Mouse (Mus musculus): ENCODE data around the gene Tnrc6b. TPM values are rescaled to one million over a fixed set of nuclear protein-coding genes. Genes with fewer than 3 reads are reported as not detected.

Gene Tnrc6b
- total and polyA plus RNA-seq, 2 experiments from 2014 or later: 21.0 to 24.0 TPM

DNA sequence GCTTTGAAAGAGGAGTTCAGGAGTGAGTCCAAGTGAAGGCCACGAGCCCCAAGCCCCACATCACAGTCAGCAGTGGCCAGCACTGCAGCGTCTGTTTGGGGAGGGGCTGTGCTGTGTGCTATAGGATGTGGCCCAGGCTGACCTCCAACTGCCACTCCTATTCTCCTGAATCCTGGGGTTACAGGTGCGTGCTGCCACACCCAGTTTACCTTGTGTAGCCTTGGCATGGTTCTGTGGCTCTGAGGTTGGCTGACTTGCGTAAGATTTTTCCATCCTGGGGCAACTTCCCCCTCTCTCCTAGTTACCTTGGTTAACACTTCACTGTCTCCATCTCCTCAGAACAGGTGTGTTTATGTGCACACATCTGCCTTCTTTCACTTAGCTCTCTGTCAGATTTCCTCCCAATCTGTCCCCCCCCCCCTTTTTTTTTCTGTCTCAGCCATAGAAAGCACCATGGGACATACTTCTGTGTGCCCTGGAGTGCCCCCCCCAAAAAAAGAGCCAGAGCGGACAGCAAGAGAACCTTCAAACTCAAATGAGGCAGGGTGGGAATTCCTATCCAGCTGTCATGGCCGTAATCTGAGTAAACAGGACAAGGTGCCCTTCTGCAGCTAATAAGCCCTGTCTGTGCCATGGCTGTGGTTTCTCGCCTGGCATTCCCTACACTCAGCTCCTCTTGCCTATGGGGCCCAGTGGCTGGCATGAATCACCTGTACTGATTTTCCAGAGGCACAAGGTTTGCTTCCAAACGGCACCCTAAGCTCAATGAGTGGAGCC lies 9.4 kb upstream of the Tnrc6b start:
- H3K27ac ChIP-seq (ENCODE audit: low read depth, low read length): no peak overlapping the region
- peaks cover 5% of the 10 kb centered on the region; the same call in 1 of the 2 replicates for H3K4me1 ChIP-seq (ENCODE audit: insufficient read depth)
- H3K9ac ChIP-seq: no peak overlapping the region
- ATAC-seq (no peak), DNase-seq (no peak)
- no peaks in the 10 kb centered on the region for H3K9me3 ChIP-seq (ENCODE audit: low read length)
- TF ChIP-seq CTCF (IDR thresholded peaks at IDR 0.05; ENCODE audit: low read depth): no peak
- 71% methylated on average over 8 of the region's 8 CpGs for WGBS
- no peaks in the 10 kb centered on the region for H3K36me3 ChIP-seq (ENCODE audit: insufficient read depth)
- no peak overlapping the region for H3K4me3 ChIP-seq (ENCODE audit: low read depth, low read length)
- no peak overlapping the region for H3K4me2 ChIP-seq (ENCODE audit: low read depth)
- H3K27me3 ChIP-seq (ENCODE audit: insufficient read depth, low read length): no peaks in the 10 kb centered on the region

DNA sequence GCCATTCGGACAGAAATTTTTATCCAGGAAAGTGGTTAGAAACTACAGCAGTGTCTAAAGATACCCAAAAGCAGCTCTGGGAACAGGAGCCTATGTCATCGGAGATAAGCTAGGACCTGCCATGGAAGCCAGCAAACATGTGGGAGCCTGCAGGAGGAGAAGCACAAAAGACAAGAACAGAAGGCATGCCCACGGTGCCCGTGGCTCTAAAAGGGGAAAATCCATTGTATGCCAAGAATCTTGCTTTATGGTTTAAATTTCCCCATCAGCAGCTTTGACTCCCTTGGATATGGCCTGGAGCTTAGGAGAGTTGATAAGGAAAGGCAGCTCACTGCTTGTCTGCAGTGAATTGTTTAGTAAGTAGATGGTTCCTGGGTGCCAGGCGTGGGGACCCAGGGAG lies 8.2 kb upstream of the Tnrc6b start:
- no peaks in the 10 kb centered on the region for H3K36me3 ChIP-seq (ENCODE audit: insufficient read depth)
- H3K27ac ChIP-seq (ENCODE audit: low read depth, low read length): no peak overlapping the region
- H3K9me3 ChIP-seq (ENCODE audit: low read length): no peaks in the 10 kb centered on the region
- ATAC-seq (no peak), DNase-seq (no peak)
- H3K4me2 ChIP-seq (ENCODE audit: low read depth): no peak overlapping the region
- peaks cover 14% of the 10 kb centered on the region for H3K4me1 ChIP-seq (ENCODE audit: insufficient read depth)
- WGBS: 66% methylated on average over 5 of the region's 5 CpGs
- no peak for TF ChIP-seq CTCF (IDR thresholded peaks at IDR 0.05; ENCODE audit: low read depth)
- no peak overlapping the region for H3K9ac ChIP-seq
- H3K27me3 ChIP-seq (ENCODE audit: insufficient read depth, low read length): no peaks in the 10 kb centered on the region
- H3K4me3 ChIP-seq (ENCODE audit: low read depth, low read length): no peak overlapping the region

- ATAC-seq (no peak), DNase-seq (no peak)
- TF ChIP-seq CTCF (IDR thresholded peaks at IDR 0.05; ENCODE audit: low read depth): no peak
- Histone ChIP-seq H3K9me3 (ENCODE audit: low read length) (no peaks in the 10 kb centered on the region), H3K27me3 (ENCODE audit: insufficient read depth, low read length) (no peaks in the 10 kb centered on the region), H3K4me2 (ENCODE audit: low read depth) (no peak overlapping the region), H3K27ac (ENCODE audit: low read depth, low read length) (no peak overlapping the region), H3K4me3 (ENCODE audit: low read depth, low read length) (no peak overlapping the region), H3K36me3 (ENCODE audit: insufficient read depth) (no peaks in the 10 kb centered on the region), H3K9ac (no peak overlapping the region), H3K4me1 (ENCODE audit: insufficient read depth) (peaks cover 14% of the 10 kb centered on the region)
- WGBS: 73% methylated on average over 2 of the region's 2 CpGs
Observed at GRCm38 (mm10) chr15:80703495-80703894, 7.6 kb upstream of the Tnrc6b start.

DNA sequence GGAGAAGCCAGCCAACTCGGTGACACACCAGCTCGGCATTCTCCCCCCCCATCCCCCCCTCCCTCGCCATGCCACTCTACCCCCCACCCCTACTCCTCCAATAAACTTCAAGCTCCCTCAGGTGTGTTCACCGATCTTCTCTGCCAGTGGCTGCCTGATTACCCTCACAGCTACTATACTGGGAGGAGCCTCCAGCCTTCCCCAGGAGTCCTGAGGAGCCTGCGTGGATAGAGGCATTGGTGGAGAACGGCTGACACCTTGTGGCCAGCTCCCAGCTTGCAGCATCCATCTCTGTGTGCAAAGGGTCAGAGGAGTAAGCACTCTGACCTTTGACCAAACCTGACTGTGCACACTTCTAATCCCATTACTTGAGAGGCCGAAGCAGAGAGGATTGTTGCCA lies 6.8 kb upstream of the Tnrc6b start:
- Histone ChIP-seq H3K4me3 (ENCODE audit: low read depth, low read length) (no peak overlapping the region), H3K27ac (ENCODE audit: low read depth, low read length) (no peak overlapping the region), H3K4me1 (ENCODE audit: insufficient read depth) (peaks cover 14% of the 10 kb centered on the region), H3K9ac (no peak overlapping the region), H3K36me3 (ENCODE audit: insufficient read depth) (no peaks in the 10 kb centered on the region), H3K4me2 (ENCODE audit: low read depth) (no peak overlapping the region), H3K27me3 (ENCODE audit: insufficient read depth, low read length) (no peaks in the 10 kb centered on the region), H3K9me3 (ENCODE audit: low read length) (no peaks in the 10 kb centered on the region)
- DNase-seq (peak; percentile 86), ATAC-seq (peak; percentile 93)
- whole genome bisulfite sequencing: 3% methylated on average over 7 of the region's 7 CpGs
- TF ChIP-seq CTCF (IDR thresholded peaks at IDR 0.05; ENCODE audit: low read depth): peak; percentile 93

GRCm38 (mm10) chr15:80705828-80706549 lies 5.1 kb upstream of the Tnrc6b start:
- peak; percentile 91 for DNase-seq
- peak overlapping the region; percentile 31; the same call in 1 of the 2 replicates for H3K9ac ChIP-seq
- TF ChIP-seq CTCF (IDR thresholded peaks at IDR 0.05; ENCODE audit: low read depth): peak; percentile 93
- ATAC-seq: no peak
- H3K9me3 ChIP-seq (ENCODE audit: low read length): no peaks in the 10 kb centered on the region
- H3K27ac ChIP-seq (ENCODE audit: low read depth, low read length): 0 out of 2 replicates have a peak overlapping the region, but pooled peaks have one; percentile 9
- 22% methylated on average over 18 of the region's 18 CpGs for WGBS
- no peaks in the 10 kb centered on the region for H3K27me3 ChIP-seq (ENCODE audit: insufficient read depth, low read length)
- H3K4me2 ChIP-seq (ENCODE audit: low read depth): peak overlapping the region; percentile 58
- no peaks in the 10 kb centered on the region for H3K36me3 ChIP-seq (ENCODE audit: insufficient read depth)
- peaks cover 14% of the 10 kb centered on the region for H3K4me1 ChIP-seq (ENCODE audit: insufficient read depth)
- peak overlapping the region; percentile 28 for H3K4me3 ChIP-seq (ENCODE audit: low read depth, low read length)

- Histone ChIP-seq H3K36me3 (ENCODE audit: insufficient read depth) (no peaks in the 10 kb centered on the region), H3K27ac (ENCODE audit: low read depth, low read length) (0 out of 2 replicates have a peak overlapping the region, but pooled peaks have one; percentile 9), H3K4me2 (ENCODE audit: low read depth) (peak overlapping the region; percentile 58), H3K9ac (peak overlapping the region; percentile 31; the same call in 1 of the 2 replicates), H3K27me3 (ENCODE audit: insufficient read depth, low read length) (no peaks in the 10 kb centered on the region), H3K9me3 (ENCODE audit: low read length) (no peaks in the 10 kb centered on the region), H3K4me3 (ENCODE audit: low read depth, low read length) (peak overlapping the region; percentile 28), H3K4me1 (ENCODE audit: insufficient read depth) (peaks cover 14% of the 10 kb centered on the region)
- TF ChIP-seq CTCF (IDR thresholded peaks at IDR 0.05; ENCODE audit: low read depth): no peak
- 15% methylated on average over 11 of the region's 11 CpGs for WGBS
- DNase-seq: peak; percentile 31
- ATAC-seq: no peak
Observed at GRCm38 (mm10) chr15:80706596-80706995, 4.5 kb upstream of the Tnrc6b start.

GRCm38 (mm10) chr15:80707088-80707487 lies 4.0 kb upstream of the Tnrc6b start:
- 19% methylated on average over 8 of the region's 8 CpGs for WGBS
- H3K9ac ChIP-seq: no peak overlapping the region
- H3K27ac ChIP-seq (ENCODE audit: low read depth, low read length): peak overlapping the region; percentile 71; the same call in 1 of the 2 replicates
- no peak overlapping the region for H3K4me3 ChIP-seq (ENCODE audit: low read depth, low read length)
- no peak overlapping the region; the same call in 1 of the 2 replicates for H3K4me2 ChIP-seq (ENCODE audit: low read depth)
- DNase-seq: peak; percentile 66
- no peak for TF ChIP-seq CTCF (IDR thresholded peaks at IDR 0.05; ENCODE audit: low read depth)
- H3K36me3 ChIP-seq (ENCODE audit: insufficient read depth): no peaks in the 10 kb centered on the region
- peaks cover 14% of the 10 kb centered on the region for H3K4me1 ChIP-seq (ENCODE audit: insufficient read depth)
- H3K27me3 ChIP-seq (ENCODE audit: insufficient read depth, low read length): no peaks in the 10 kb centered on the region
- no peak for ATAC-seq
- H3K9me3 ChIP-seq (ENCODE audit: low read length): no peaks in the 10 kb centered on the region
